18 mouse cellular contexts compared by ENCODE assay signal in genomic region chrX:102950136-102950535, GRCm38 (mm10). TPM values are rescaled to one million over a fixed set of nuclear protein-coding genes. Genes with fewer than 3 reads are reported as not detected.
"Had no signal": no experiment of that assay in that cellular context is flagged by ENCODE, and none has a peak within 500 bp of the region (broad histone marks: within the 10 kb centered on the region; RNA-seq: fewer than 3 reads in every experiment).

No protein-coding gene starts in this region.

RNA-seq across cellular contexts. Expression of gene 1700018G05Rik, which starts 22.0 kb away (rescaled TPM):
- total RNA-seq: gastrocnemius, adult 18-20 months; gastrocnemius, adult 8-10 months; gastrocnemius, postnatal 14 days; gastrocnemius, postnatal 36 days; heart, adult 18-20 months; heart, adult 8-10 months; heart, postnatal 10 days; heart, postnatal 25 days; heart, postnatal 4 days; layer of hippocampus, adult 18-20 months; layer of hippocampus, postnatal 10 days; layer of hippocampus, postnatal 25 days; left cerebral cortex, adult 18-20 months; left cerebral cortex, adult 8-10 months; left cerebral cortex, postnatal 10 days; left cerebral cortex, postnatal 25 days; left cerebral cortex, postnatal 4 days; liver, adult 2 months had no signal

RNA-seq across cellular contexts. Expression of gene 1700011M02Rik, which starts 41.4 kb away (rescaled TPM):
- total RNA-seq: gastrocnemius, adult 18-20 months; gastrocnemius, adult 8-10 months; gastrocnemius, postnatal 14 days; gastrocnemius, postnatal 36 days; heart, adult 18-20 months; heart, adult 8-10 months; heart, postnatal 10 days; heart, postnatal 25 days; heart, postnatal 4 days; layer of hippocampus, adult 18-20 months; layer of hippocampus, postnatal 10 days; layer of hippocampus, postnatal 25 days; left cerebral cortex, adult 18-20 months; left cerebral cortex, adult 8-10 months; left cerebral cortex, postnatal 10 days; left cerebral cortex, postnatal 25 days; left cerebral cortex, postnatal 4 days; liver, adult 2 months had no signal

RNA-seq across cellular contexts. Expression of gene Dmrtc1a, which starts 41.6 kb away (rescaled TPM):
- total RNA-seq: gastrocnemius, adult 18-20 months; gastrocnemius, adult 8-10 months; gastrocnemius, postnatal 14 days; gastrocnemius, postnatal 36 days; liver, adult 2 months had no signal
